10 mouse cellular contexts compared by ENCODE assay signal in genomic region chr11:70506385-70506784, GRCm38 (mm10). TPM values are rescaled to one million over a fixed set of nuclear protein-coding genes. Genes with fewer than 3 reads are reported as not detected.
A peak's percentile ranks its signal among the peaks of the same experiment; 100 is the strongest.
DNase-seq lines count a peak whose midpoint lies in the region; ATAC-seq and TF ChIP-seq lines count a peak whose summit lies in the region.
"Had no signal": no experiment of that assay in that cellular context is flagged by ENCODE, and none has a peak within 500 bp of the region (broad histone marks: within the 10 kb centered on the region; RNA-seq: fewer than 3 reads in every experiment).

No protein-coding gene starts in this region.

- H3K36me3 ChIP-seq in limb, embryonic 14.5 days (ENCODE audit: control insufficient read depth, insufficient read depth, low read length) = no peaks in the 10 kb centered on the region
- H3K36me3 ChIP-seq in neural tube, embryonic 11.5 days (ENCODE audit: control insufficient read depth, insufficient read depth, low read length) = no peaks in the 10 kb centered on the region
- H3K36me3 ChIP-seq: embryonic facial prominence, embryonic 15.5 days; neural tube, embryonic 13.5 days had no signal

- H3K4me2 ChIP-seq in limb, embryonic 14.5 days (replicated peaks; ENCODE audit: low read depth, low read length, severe bottlenecking) = no peak overlapping the region
- H3K4me2 ChIP-seq in neural tube, embryonic 11.5 days (ENCODE audit: low read depth) = no peak overlapping the region
- H3K4me2 ChIP-seq: embryonic facial prominence, embryonic 15.5 days; neural tube, embryonic 13.5 days had no signal

- no peak overlapping the region for H3K27ac ChIP-seq in limb, embryonic 14.5 days (replicated peaks; ENCODE audit: low read depth, low read length)
- no peak overlapping the region for H3K27ac ChIP-seq in neural tube, embryonic 11.5 days (ENCODE audit: low read depth, low read length)
- H3K27ac ChIP-seq: embryonic facial prominence, embryonic 15.5 days; neural tube, embryonic 13.5 days had no signal

- TF ChIP-seq POLR2A in limb, embryonic 14.5 days (IDR thresholded peaks at IDR 0.05; ENCODE audit: borderline replicate concordance, extremely low read depth, insufficient read depth, insufficient read length) = no peak

- ATAC-seq in limb, embryonic 14.5 days (ENCODE audit: low FRiP score, low read depth) = no peak
- ATAC-seq in neural tube, embryonic 11.5 days (ENCODE audit: insufficient read depth, low FRiP score, low TSS enrichment) = no peak

- no peak overlapping the region for H3K9ac ChIP-seq in limb, embryonic 14.5 days (ENCODE audit: low read depth, low read length, severe bottlenecking)
- no peak overlapping the region for H3K9ac ChIP-seq in neural tube, embryonic 11.5 days (ENCODE audit: low read length)
- H3K9ac ChIP-seq: embryonic facial prominence, embryonic 15.5 days; neural tube, embryonic 13.5 days had no signal

- H3K27me3 ChIP-seq in limb, embryonic 14.5 days (ENCODE audit: control insufficient read depth, insufficient read depth, low read length) = no peaks in the 10 kb centered on the region
- H3K27me3 ChIP-seq in neural tube, embryonic 11.5 days (ENCODE audit: control insufficient read depth, insufficient read depth, low read length) = no peaks in the 10 kb centered on the region
- H3K27me3 ChIP-seq: embryonic facial prominence, embryonic 15.5 days had no signal

- H3K4me3 ChIP-seq in limb, embryonic 14.5 days (replicated peaks; ENCODE audit: low read length) = no peak overlapping the region
- H3K4me3 ChIP-seq in neural tube, embryonic 11.5 days (ENCODE audit: low read depth, low read length) = no peak overlapping the region
- H3K4me3 ChIP-seq: embryonic facial prominence, embryonic 15.5 days; neural tube, embryonic 13.5 days had no signal

- no peaks in the 10 kb centered on the region; the same call in 1 of the 2 replicates for H3K4me1 ChIP-seq in limb, embryonic 14.5 days (ENCODE audit: control insufficient read depth, insufficient read depth, low read length)
- no peaks in the 10 kb centered on the region for H3K4me1 ChIP-seq in neural tube, embryonic 11.5 days (ENCODE audit: control insufficient read depth, insufficient read depth, low read length)

- DNase-seq in layer of hippocampus, adult 11-12 months (ENCODE audit: low spot score) = peak; percentile 69
- no peak for DNase-seq in layer of hippocampus, adult 9-11 months
- DNase-seq in NIH3T3 (ENCODE audit: low read depth) = peak; percentile 84
- DNase-seq in embryo, embryonic 11 days = peak; percentile 71
- peak; percentile 89 for DNase-seq in heart, postnatal 4 days
- DNase-seq in limb, embryonic 14.5 days (ENCODE audit: low spot score) = peak; percentile 73
- DNase-seq in neural tube, embryonic 11.5 days (ENCODE audit: low spot score) = peak; percentile 53
- DNase-seq in thymus, postnatal 14 days = peak; percentile 90

- H3K9me3 ChIP-seq in limb, embryonic 14.5 days (ENCODE audit: control insufficient read depth, low read length) = no peaks in the 10 kb centered on the region
- no peaks in the 10 kb centered on the region for H3K9me3 ChIP-seq in neural tube, embryonic 11.5 days (ENCODE audit: control insufficient read depth, low read length)
- H3K9me3 ChIP-seq: embryonic facial prominence, embryonic 15.5 days; neural tube, embryonic 13.5 days had no signal

- WGBS in limb, embryonic 14.5 days = 26% methylated on average over 4 of the region's 4 CpGs
- 33% methylated on average over 4 of the region's 4 CpGs for WGBS in neural tube, embryonic 11.5 days

RNA-seq across cellular contexts. Expression of gene Tm4sf5, which starts 1.3 kb away (rescaled TPM):
- total RNA-seq in heart, postnatal 4 days (2021) = 1 to 10 TPM; 1.7 to 2.5 TPM
- 0.29 and 0.50 TPM in 2 replicates for polyA plus RNA-seq in limb, embryonic 14.5 days (2012; rRNA removed)
- polyA plus RNA-seq in limb, embryonic 14.5 days (2014; fragmentation: Nextera tagmentation; extraction: Ambion mirVana) = 0.33 and 0.95 TPM in 2 replicates
- polyA plus RNA-seq in neural tube, embryonic 11.5 days (2014; fragmentation: Nextera tagmentation; extraction: Ambion mirVana) = not detected in 2 replicates
- polyA plus RNA-seq: embryonic facial prominence, embryonic 15.5 days had no signal

RNA-seq across cellular contexts. Expression of gene Vmo1, which starts 8.0 kb away (rescaled TPM):
- under 1 TPM in 1 of 2 experiments, not detected in 1; 0.43 TPM for total RNA-seq in heart, postnatal 4 days (2021)
- 0.14 TPM in 1 of 2 replicates, not detected in the other for polyA plus RNA-seq in limb, embryonic 14.5 days (2012; rRNA removed)
- 0.30 TPM in 1 of 2 replicates, not detected in the other for polyA plus RNA-seq in limb, embryonic 14.5 days (2014; fragmentation: Nextera tagmentation; extraction: Ambion mirVana)
- 0.39 TPM in 1 of 2 replicates, not detected in the other for polyA plus RNA-seq in neural tube, embryonic 11.5 days (2014; fragmentation: Nextera tagmentation; extraction: Ambion mirVana)

RNA-seq across cellular contexts. Expression of gene Gltpd2, which starts 12.6 kb away (rescaled TPM):
- not detected for total RNA-seq in heart, postnatal 4 days (2021)
- polyA plus RNA-seq in limb, embryonic 14.5 days (2012; rRNA removed) = 0.24 and 0.36 TPM in 2 replicates
- 0.54 and 0.73 TPM in 2 replicates for polyA plus RNA-seq in limb, embryonic 14.5 days (2014; fragmentation: Nextera tagmentation; extraction: Ambion mirVana)
- polyA plus RNA-seq in neural tube, embryonic 11.5 days (2014; fragmentation: Nextera tagmentation; extraction: Ambion mirVana) = 0.20 TPM in 1 of 2 replicates, not detected in the other

RNA-seq across cellular contexts. Expression of gene Psmb6, which starts 18.8 kb away (rescaled TPM):
- total RNA-seq in heart, postnatal 4 days (2021) = 100 to 1,000 TPM; 296 TPM
- polyA plus RNA-seq in limb, embryonic 14.5 days (2012; rRNA removed) = 421 and 423 TPM in 2 replicates
- polyA plus RNA-seq in limb, embryonic 14.5 days (2014; fragmentation: Nextera tagmentation; extraction: Ambion mirVana) = 755 and 779 TPM in 2 replicates
- 898 and 923 TPM in 2 replicates for polyA plus RNA-seq in neural tube, embryonic 11.5 days (2014; fragmentation: Nextera tagmentation; extraction: Ambion mirVana)

RNA-seq across cellular contexts. Expression of gene Gm40193, which starts 26.4 kb away (rescaled TPM):
- not detected for total RNA-seq in heart, postnatal 4 days (2021)
- 1.2 TPM in 1 of 2 replicates, not detected in the other for polyA plus RNA-seq in limb, embryonic 14.5 days (2012; rRNA removed)
- polyA plus RNA-seq in limb, embryonic 14.5 days (2014; fragmentation: Nextera tagmentation; extraction: Ambion mirVana) = not detected in 2 replicates
- polyA plus RNA-seq in neural tube, embryonic 11.5 days (2014; fragmentation: Nextera tagmentation; extraction: Ambion mirVana) = not detected in 2 replicates
- polyA plus RNA-seq: neural tube, embryonic 13.5 days had no signal
